Mouse (Mus musculus): ENCODE results near the gene Crebl2.
A peak's percentile ranks its signal among the peaks of the same experiment; 100 is the strongest.

Crebl2 gene

DNA sequence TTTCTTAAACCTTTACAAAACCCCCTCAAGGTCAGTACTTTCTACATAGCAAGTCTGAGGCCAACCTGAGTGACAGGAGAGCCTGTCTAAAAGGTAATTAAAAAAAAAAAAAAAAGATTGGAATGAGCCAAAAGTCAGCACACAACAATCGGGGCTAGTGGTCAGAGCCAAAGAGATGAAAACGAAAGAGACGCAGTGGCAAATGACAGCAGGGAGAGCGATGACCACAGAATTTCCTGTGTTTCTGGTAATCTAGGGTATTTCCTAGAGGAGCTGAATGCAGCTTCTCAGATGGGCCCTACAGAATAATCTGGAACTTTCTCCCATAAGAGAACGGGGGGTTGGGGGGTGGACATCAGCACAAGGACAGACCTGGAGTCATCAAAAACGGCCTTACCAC is 23.8 kb upstream of the Crebl2 start:
- TF ChIP-seq GATA4 (IDR thresholded peaks at IDR 0.05; ENCODE audit: insufficient replicate concordance, low read length): 0 out of 2 replicates have a peak, but pooled peaks have one; percentile 11

DNA sequence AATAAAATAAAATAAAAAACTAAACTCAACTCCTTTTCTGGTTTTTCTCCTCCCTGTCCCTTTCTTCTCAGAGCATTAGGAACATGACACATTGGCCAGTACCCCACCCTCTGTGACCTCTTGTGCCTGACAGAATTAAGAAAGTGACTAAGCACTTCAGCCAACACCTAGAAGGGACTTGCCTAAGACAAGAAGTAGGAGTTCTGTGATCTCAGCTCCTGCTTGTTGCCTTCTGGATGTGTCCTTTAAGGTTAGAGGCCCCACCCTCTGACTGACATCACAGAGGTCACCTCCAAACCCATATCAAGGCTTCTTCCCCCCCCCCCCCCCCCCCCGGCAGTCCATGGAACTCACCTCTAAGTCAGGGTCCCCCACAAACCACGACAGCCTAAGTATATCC is 22.9 kb upstream of the Crebl2 start:
- no peak for TF ChIP-seq GATA4 (IDR thresholded peaks at IDR 0.05; ENCODE audit: insufficient replicate concordance, low read length)

GRCm38 (mm10) chr6:134807794-134808193 is 22.2 kb upstream of the Crebl2 start:
- TF ChIP-seq GATA4 (IDR thresholded peaks at IDR 0.05; ENCODE audit: insufficient replicate concordance, low read length): no peak

GRCm38 (mm10) chr6:134813066-134813465 is 16.9 kb upstream of the Crebl2 start:
- TF ChIP-seq GATA4 (IDR thresholded peaks at IDR 0.05; ENCODE audit: insufficient replicate concordance, low read length): no peak

DNA sequence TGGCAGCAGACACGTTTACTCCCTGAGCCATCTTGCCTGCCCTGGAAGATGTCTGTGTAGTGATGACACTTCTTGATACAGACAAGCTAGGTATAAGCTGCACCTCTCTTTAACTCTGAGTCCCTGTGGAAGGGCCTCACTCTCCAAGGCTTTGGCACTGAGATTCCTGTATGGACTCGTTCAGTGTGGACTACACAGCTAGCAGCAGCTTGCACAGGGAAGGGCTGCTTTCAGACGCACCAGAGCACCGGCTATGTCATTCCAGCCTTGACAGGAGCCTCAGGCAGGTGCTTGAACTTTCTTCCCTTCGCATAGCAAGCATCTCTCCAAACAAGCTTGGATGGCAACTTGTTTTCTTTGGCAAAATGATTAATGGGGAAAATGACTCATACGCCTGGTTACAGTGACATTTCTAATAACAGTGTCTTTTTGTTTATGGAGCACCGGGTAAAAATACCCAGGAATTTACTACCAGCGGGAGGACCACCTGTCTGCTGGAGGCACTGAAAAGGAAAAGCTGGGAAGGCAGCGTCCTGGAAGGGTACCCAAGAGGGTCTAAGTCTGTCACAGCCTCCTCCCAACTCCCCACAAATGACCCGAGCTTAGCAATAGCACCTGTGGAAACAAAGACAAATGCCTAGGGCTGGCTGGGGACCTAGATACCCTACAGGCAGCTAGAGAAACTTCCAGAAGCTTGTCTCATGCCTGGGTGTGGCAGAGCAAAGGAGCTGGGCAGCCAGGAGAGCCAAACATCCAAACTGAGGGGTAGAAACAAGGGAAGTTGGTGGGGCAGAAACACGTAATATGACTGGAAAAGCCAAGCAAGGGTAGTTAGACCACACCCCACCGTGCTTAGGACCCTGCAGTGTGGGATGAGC is 12.7 kb upstream of the Crebl2 start:
- TF ChIP-seq GATA4 (IDR thresholded peaks at IDR 0.05; ENCODE audit: insufficient replicate concordance, low read length): no peak

GRCm38 (mm10) chr6:134819741-134820140 is 10.2 kb upstream of the Crebl2 start:
- TF ChIP-seq GATA4 (IDR thresholded peaks at IDR 0.05; ENCODE audit: insufficient replicate concordance, low read length): no peak

GRCm38 (mm10) chr6:134820411-134820810 is 9.5 kb upstream of the Crebl2 start:
- TF ChIP-seq GATA4 (IDR thresholded peaks at IDR 0.05; ENCODE audit: insufficient replicate concordance, low read length): no peak

GRCm38 (mm10) chr6:134822844-134823243 is 7.1 kb upstream of the Crebl2 start:
- TF ChIP-seq GATA4 (IDR thresholded peaks at IDR 0.05; ENCODE audit: insufficient replicate concordance, low read length): no peak

DNA sequence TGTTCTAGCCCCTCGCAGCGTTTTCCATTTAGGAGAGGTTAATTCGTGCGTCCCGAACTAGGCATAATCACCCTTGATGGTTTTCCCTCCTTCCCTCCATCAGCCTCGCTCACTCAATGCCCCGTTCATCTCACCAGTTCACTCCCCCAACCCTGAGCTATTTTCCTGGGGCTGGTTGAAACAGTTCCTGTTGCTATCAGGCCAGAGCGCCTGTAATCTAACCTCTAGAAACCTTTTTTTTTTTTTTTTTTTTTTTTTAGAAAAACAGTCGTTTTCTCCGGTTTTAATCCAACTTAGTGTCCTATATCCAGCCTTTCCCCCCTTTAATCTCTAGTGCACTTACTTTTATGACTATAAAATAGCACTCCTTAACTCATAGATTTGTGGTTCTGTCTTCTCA is 822 bp downstream of the Crebl2 start:
- TF ChIP-seq GATA4 (IDR thresholded peaks at IDR 0.05; ENCODE audit: insufficient replicate concordance, low read length): no peak

- TF ChIP-seq GATA4 (IDR thresholded peaks at IDR 0.05; ENCODE audit: insufficient replicate concordance, low read length): no peak
These were observed 4.8 kb downstream of the Crebl2 start for GRCm38 (mm10) chr6:134834585-134835251.

GRCm38 (mm10) chr6:134838111-134838510 is 8.2 kb downstream of the Crebl2 start:
- no peak for TF ChIP-seq GATA4 (IDR thresholded peaks at IDR 0.05; ENCODE audit: insufficient replicate concordance, low read length)

DNA sequence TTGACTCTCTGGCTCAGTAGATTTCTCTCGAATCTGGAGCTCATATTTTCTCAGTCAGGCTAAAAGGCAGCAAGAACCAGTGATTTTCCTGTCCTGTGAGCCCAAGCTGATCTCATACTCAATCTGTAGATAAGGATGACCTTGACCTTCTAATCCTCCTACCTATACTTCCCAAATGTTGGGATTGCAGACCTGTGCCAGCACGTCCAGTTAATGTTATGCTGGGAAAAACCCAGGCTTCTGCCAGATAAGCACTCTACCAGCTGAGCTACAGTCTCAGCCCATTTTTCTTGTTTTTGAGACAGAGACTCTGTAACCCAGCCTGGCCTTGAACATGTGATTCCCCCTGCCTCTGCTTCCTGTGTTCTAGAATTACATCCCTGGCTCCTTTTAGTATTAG is 10.4 kb downstream of the Crebl2 start:
- no peak for TF ChIP-seq GATA4 (IDR thresholded peaks at IDR 0.05; ENCODE audit: insufficient replicate concordance, low read length)

- no peak for TF ChIP-seq GATA4 (IDR thresholded peaks at IDR 0.05; ENCODE audit: insufficient replicate concordance, low read length)
These were observed 15.8 kb downstream of the Crebl2 start for GRCm38 (mm10) chr6:134845726-134846125.

- TF ChIP-seq GATA4 (IDR thresholded peaks at IDR 0.05; ENCODE audit: insufficient replicate concordance, low read length): no peak
These were observed 16.4 kb downstream of the Crebl2 start for GRCm38 (mm10) chr6:134846308-134846707.

GRCm38 (mm10) chr6:134847550-134847949 is 17.6 kb downstream of the Crebl2 start:
- no peak for TF ChIP-seq GATA4 (IDR thresholded peaks at IDR 0.05; ENCODE audit: insufficient replicate concordance, low read length)

GRCm38 (mm10) chr6:134848197-134848890 is 18.4 kb downstream of the Crebl2 start:
- no peak for TF ChIP-seq GATA4 (IDR thresholded peaks at IDR 0.05; ENCODE audit: insufficient replicate concordance, low read length)

Data from liver, adult (tissue).